Mouse (Mus musculus): ENCODE measurements around the gene Hoxa4.

DNA sequence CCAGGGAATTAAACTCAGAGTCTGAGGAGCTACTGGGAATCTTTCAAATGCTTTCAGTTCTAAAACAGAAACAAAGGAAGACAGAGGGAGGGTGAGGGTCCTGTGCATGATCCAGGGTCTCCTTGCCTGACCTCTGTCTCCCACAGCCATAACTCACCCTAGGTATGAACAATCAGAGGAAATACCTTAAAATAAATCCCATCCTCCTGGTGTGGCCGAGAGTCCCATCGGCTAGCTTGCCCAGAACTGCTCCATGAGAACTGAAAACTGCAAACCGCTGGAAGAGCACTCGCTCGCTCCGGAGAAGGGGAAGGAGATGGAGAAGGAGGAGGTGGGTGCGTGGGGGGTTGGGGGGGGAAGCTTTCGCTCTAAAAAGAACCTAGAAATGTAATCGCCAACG is 11.9 kb downstream of the Hoxa4 start:
- TF ChIP-seq CTCF (IDR thresholded peaks at IDR 0.05; ENCODE audit: low read depth, low read length) (no peak), GATA1 (IDR thresholded peaks at IDR 0.05; ENCODE audit: borderline replicate concordance, low read length) (no peak), TAL1 (conservative IDR thresholded peaks at IDR 0.05; ENCODE audit: low read depth, low read length) (no peak)

Measured in G1E (cell line).